Mouse (Mus musculus): ENCODE measurements around the gene Cebpe. TPM values are rescaled to one million over a fixed set of nuclear protein-coding genes. Genes with fewer than 3 reads are reported as not detected.

Cebpe gene
- total and polyA plus RNA-seq, 2 experiments = 7.9 to 12.4 TPM

DNA sequence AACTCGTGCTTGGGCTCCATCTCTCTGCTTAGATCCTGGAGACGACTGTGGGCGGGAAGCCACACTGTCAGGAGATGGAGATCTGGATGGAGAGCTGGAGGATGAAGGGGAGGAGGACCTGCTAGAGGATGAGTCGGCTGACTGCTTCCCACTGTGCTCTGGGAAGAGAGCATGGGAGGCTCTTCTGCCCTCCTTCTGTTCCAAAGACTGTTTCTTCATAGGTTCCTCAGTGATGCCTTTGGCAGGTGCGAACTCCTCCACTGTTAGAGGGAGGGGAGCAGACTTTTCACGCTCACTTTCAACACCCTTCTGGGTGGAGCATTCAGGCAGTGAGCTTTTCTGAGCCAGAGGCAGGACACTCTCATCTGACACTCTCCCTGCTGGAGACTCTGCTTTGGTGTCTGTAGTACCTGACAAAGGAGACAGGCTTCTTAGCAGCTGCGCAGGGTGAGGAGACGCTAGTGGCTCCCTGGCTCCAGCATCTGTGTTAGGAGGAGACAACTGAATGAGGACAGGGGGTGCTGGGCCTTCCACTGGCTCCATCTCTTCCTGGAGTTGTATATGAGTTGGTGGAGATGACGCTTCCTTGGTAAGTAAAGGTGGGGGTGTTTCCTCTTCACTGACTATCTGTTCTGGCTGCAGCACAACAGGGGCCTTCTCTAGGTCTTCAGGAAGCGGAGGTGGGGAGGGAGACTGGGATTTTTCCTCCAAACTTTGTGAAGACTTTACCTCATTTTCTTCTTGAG is 47.3 kb downstream of the Cebpe start:
- peaks cover 5% of the 10 kb centered on the region; the same call in 1 of the 2 replicates for H3K79me2 ChIP-seq (ENCODE audit: control insufficient read depth, insufficient read depth, low read length)
- 90% methylated on average over 10 of the region's 10 CpGs for WGBS
- no peak for DNase-seq (ENCODE audit: extremely low read depth, low read depth, low spot score)
- H3K4me3 ChIP-seq (ENCODE audit: insufficient read depth, low read depth, low read length) = no peak overlapping the region
- no peak overlapping the region for H3K9ac ChIP-seq (ENCODE audit: low read depth, low read length)
- H3K4me1 ChIP-seq (ENCODE audit: control insufficient read depth, insufficient read depth, low read length) = no peaks in the 10 kb centered on the region
- peaks cover 72% of the 10 kb centered on the region for H3K36me3 ChIP-seq (ENCODE audit: control insufficient read depth, insufficient read depth, low read length)
- H3K27me3 ChIP-seq (ENCODE audit: control insufficient read depth, insufficient read depth, low read length) = no peaks in the 10 kb centered on the region
- no peak overlapping the region for H3K27ac ChIP-seq (replicated peaks; ENCODE audit: insufficient read depth, low read depth, low read length)
- TF ChIP-seq CTCF (IDR thresholded peaks at IDR 0.05; ENCODE audit: low read depth, low read length) = no peak
- no peak for TF ChIP-seq POLR2A (IDR thresholded peaks at IDR 0.05; ENCODE audit: extremely low read depth, insufficient read depth, low read length)

Other genes starting within 250 kb of the Cebpe start
- gene Lrp10, start 248.0 kb downstream of the Cebpe start, total RNA-seq (2014; rRNA removed) = 7.1 and 10.4 TPM in 2 replicates
- 41.3 and 50.3 TPM in 2 replicates for gene Lrp10, start 248.0 kb downstream of the Cebpe start, polyA plus RNA-seq (2012; rRNA removed)
- gene Rem2, start 236.1 kb downstream of the Cebpe start, total RNA-seq (2014; rRNA removed) = not detected in 2 replicates
- 0.10 TPM in 1 of 2 replicates, not detected in the other for gene Rem2, start 236.1 kb downstream of the Cebpe start, polyA plus RNA-seq (2012; rRNA removed)
- 7.4 and 8.0 TPM in 2 replicates for gene Prmt5, start 194.6 kb downstream of the Cebpe start, total RNA-seq (2014; rRNA removed)
- gene Prmt5, start 194.6 kb downstream of the Cebpe start, polyA plus RNA-seq (2012; rRNA removed) = 9.5 and 17.0 TPM in 2 replicates
- 13.7 and 13.8 TPM in 2 replicates for gene Haus4, start 157.6 kb downstream of the Cebpe start, total RNA-seq (2014; rRNA removed)
- gene Haus4, start 157.6 kb downstream of the Cebpe start, polyA plus RNA-seq (2012; rRNA removed) = 7.4 and 10.9 TPM in 2 replicates
- 3.8 TPM in 2 replicates for gene Ajuba, start 134.6 kb downstream of the Cebpe start, total RNA-seq (2014; rRNA removed)
- 9.9 and 12.2 TPM in 2 replicates for gene Ajuba, start 134.6 kb downstream of the Cebpe start, polyA plus RNA-seq (2012; rRNA removed)
- gene 4931414P19Rik, start 106.2 kb downstream of the Cebpe start, total RNA-seq (2014; rRNA removed) = 3.0 and 3.1 TPM in 2 replicates
- 2.6 and 4.3 TPM in 2 replicates for gene 4931414P19Rik, start 106.2 kb downstream of the Cebpe start, polyA plus RNA-seq (2012; rRNA removed)
- gene Psmb5, start 94.2 kb downstream of the Cebpe start, total RNA-seq (2014; rRNA removed) = 179 and 181 TPM in 2 replicates
- gene Psmb5, start 94.2 kb downstream of the Cebpe start, polyA plus RNA-seq (2012; rRNA removed) = 217 and 221 TPM in 2 replicates
- gene Psmb11, start 90.7 kb downstream of the Cebpe start, total RNA-seq (2014; rRNA removed) = not detected in 2 replicates
- gene Psmb11, start 90.7 kb downstream of the Cebpe start, polyA plus RNA-seq (2012; rRNA removed) = not detected in 2 replicates
- not detected in 2 replicates for gene Gm17606, start 71.2 kb downstream of the Cebpe start, total RNA-seq (2014; rRNA removed)
- gene Gm17606, start 71.2 kb downstream of the Cebpe start, polyA plus RNA-seq (2012; rRNA removed) = not detected in 2 replicates
- gene Cdh24, start 70.8 kb downstream of the Cebpe start, total RNA-seq (2014; rRNA removed) = 0.09 and 0.27 TPM in 2 replicates
- 0.37 and 0.73 TPM in 2 replicates for gene Cdh24, start 70.8 kb downstream of the Cebpe start, polyA plus RNA-seq (2012; rRNA removed)
- gene 1700123O20Rik, start 26.0 kb downstream of the Cebpe start, total RNA-seq (2014; rRNA removed) = 30.6 and 36.0 TPM in 2 replicates
- gene 1700123O20Rik, start 26.0 kb downstream of the Cebpe start, polyA plus RNA-seq (2012; rRNA removed) = 36.7 and 39.0 TPM in 2 replicates
- 39.7 and 44.3 TPM in 2 replicates for gene Acin1, start 25.2 kb downstream of the Cebpe start, total RNA-seq (2014; rRNA removed)
- 39.0 and 49.1 TPM in 2 replicates for gene Acin1, start 25.2 kb downstream of the Cebpe start, polyA plus RNA-seq (2012; rRNA removed)
- gene Gm29776, start 13.3 kb downstream of the Cebpe start, total RNA-seq (2014; rRNA removed) = not detected in 2 replicates
- gene Gm29776, start 13.3 kb downstream of the Cebpe start, polyA plus RNA-seq (2012; rRNA removed) = not detected in 2 replicates
- 1.0 and 1.8 TPM in 2 replicates for gene Slc7a8, start 69.8 kb upstream of the Cebpe start, total RNA-seq (2014; rRNA removed)
- gene Slc7a8, start 69.8 kb upstream of the Cebpe start, polyA plus RNA-seq (2012; rRNA removed) = 2.2 and 2.9 TPM in 2 replicates
- gene Rnf212b, start 102.0 kb upstream of the Cebpe start, total RNA-seq (2014; rRNA removed) = not detected in 2 replicates
- gene Rnf212b, start 102.0 kb upstream of the Cebpe start, polyA plus RNA-seq (2012; rRNA removed) = not detected in 2 replicates
- gene Homez, start 158.8 kb upstream of the Cebpe start, total RNA-seq (2014; rRNA removed) = 1.9 and 2.5 TPM in 2 replicates
- gene Homez, start 158.8 kb upstream of the Cebpe start, polyA plus RNA-seq (2012; rRNA removed) = 2.1 and 3.3 TPM in 2 replicates
- 4.9 and 6.4 TPM in 2 replicates for gene Ppp1r3e, start 165.4 kb upstream of the Cebpe start, total RNA-seq (2014; rRNA removed)
- gene Ppp1r3e, start 165.4 kb upstream of the Cebpe start, polyA plus RNA-seq (2012; rRNA removed) = 7.5 and 8.7 TPM in 2 replicates
- gene Bcl2l2, start 171.2 kb upstream of the Cebpe start, total RNA-seq (2014; rRNA removed) = 14.1 and 17.2 TPM in 2 replicates
- gene Bcl2l2, start 171.2 kb upstream of the Cebpe start, polyA plus RNA-seq (2012; rRNA removed) = 17.3 and 19.5 TPM in 2 replicates
- gene Gm20521, start 171.3 kb upstream of the Cebpe start, total RNA-seq (2014; rRNA removed) = 0.13 TPM in 1 of 2 replicates, not detected in the other
- 7.9 TPM in 1 of 2 replicates, not detected in the other for gene Gm20521, start 171.3 kb upstream of the Cebpe start, polyA plus RNA-seq (2012; rRNA removed)
- 29.7 and 37.8 TPM in 2 replicates for gene Pabpn1, start 180.3 kb upstream of the Cebpe start, total RNA-seq (2014; rRNA removed)
- 65.4 and 89.4 TPM in 2 replicates for gene Pabpn1, start 180.3 kb upstream of the Cebpe start, polyA plus RNA-seq (2012; rRNA removed)
- gene Slc22a17, start 201.0 kb upstream of the Cebpe start, total RNA-seq (2014; rRNA removed) = 0.46 and 0.81 TPM in 2 replicates
- 1.4 and 2.7 TPM in 2 replicates for gene Slc22a17, start 201.0 kb upstream of the Cebpe start, polyA plus RNA-seq (2012; rRNA removed)
- under 0.01 and 0.20 TPM in 2 replicates for gene Efs, start 214.0 kb upstream of the Cebpe start, total RNA-seq (2014; rRNA removed)
- gene Efs, start 214.0 kb upstream of the Cebpe start, polyA plus RNA-seq (2012; rRNA removed) = 0.13 and 0.15 TPM in 2 replicates
- gene Il25, start 220.5 kb upstream of the Cebpe start, total RNA-seq (2014; rRNA removed) = not detected in 2 replicates
- not detected in 2 replicates for gene Il25, start 220.5 kb upstream of the Cebpe start, polyA plus RNA-seq (2012; rRNA removed)
- gene Cmtm5, start 224.1 kb upstream of the Cebpe start, total RNA-seq (2014; rRNA removed) = not detected in 2 replicates
- not detected in 2 replicates for gene Cmtm5, start 224.1 kb upstream of the Cebpe start, polyA plus RNA-seq (2012; rRNA removed)